Mouse (Mus musculus) hindbrain, embryonic 16.5 days (tissue): Measurements from ENCODE around the gene Cptp. TPM values are rescaled to one million over a fixed set of nuclear protein-coding genes. Genes with fewer than 3 reads are reported as not detected.

Experiments used
- ATAC-seq: fragments of 200-750 bp; cut with Nextera tagmentation; 2 replicates; pipeline ENCODE4 v1.8.0; 2017; ENCODE audit warnings: moderate TSS enrichment, moderate library complexity
- H3K27ac ChIP-seq: fragments of 300-500 bp; sonication (generic); 2 replicates; pipeline ENCODE4 v1.5.1; 2014; ENCODE audit warnings: low read depth, mild to moderate bottlenecking, control low read depth, low read length, moderate library complexity
- H3K27me3 ChIP-seq: fragments of 300-500 bp; sonication (generic); replicated peaks from 2 replicates; pipeline ENCODE4 v1.6.1; 2014; ENCODE audit warnings: low read length; ENCODE audit not compliant: control insufficient read depth, insufficient read depth
- H3K36me3 ChIP-seq: fragments of 300-500 bp; sonication (generic); 2 replicates; pipeline ENCODE4 v1.6.1; 2014; ENCODE audit warnings: mild to moderate bottlenecking, low read length, moderate library complexity, mixed read lengths; ENCODE audit not compliant: control insufficient read depth, insufficient read depth
- H3K4me1 ChIP-seq: fragments of 300-500 bp; sonication (generic); 2 replicates; pipeline ENCODE4 v1.6.1; 2014; ENCODE audit warnings: low read depth, low read length; ENCODE audit not compliant: control insufficient read depth, insufficient read depth
- H3K4me2 ChIP-seq: fragments of 300-500 bp; sonication (generic); 2 replicates; pipeline ENCODE4 v1.6.1; 2014; ENCODE audit warnings: mild to moderate bottlenecking, low read length, control low read depth, moderate library complexity
- H3K4me3 ChIP-seq: fragments of 300-500 bp; sonication (generic); 2 replicates; pipeline ENCODE4 v1.5.1; 2014; ENCODE audit warnings: mild to moderate bottlenecking, low read length, control low read depth, moderate library complexity
- H3K9ac ChIP-seq: fragments of 300-500 bp; sonication (generic); 2 replicates; pipeline ENCODE4 v1.6.1; 2014; ENCODE audit warnings: low read depth, mild to moderate bottlenecking, control low read depth, low read length, moderate library complexity
- H3K9me3 ChIP-seq: fragments of 300-500 bp; sonication (generic); 2 replicates; pipeline ENCODE4 v1.6.1; 2014; ENCODE audit warnings: mild to moderate bottlenecking, low read length, moderate library complexity; ENCODE audit not compliant: control insufficient read depth
- WGBS: fragments of 180-500 bp; shearing (Covaris S2); extraction: QIAGEN DNeasy Blood & Tissue Kit; methylation state at CpG from one replicate; pipeline ENCODE4 v1.1.7; 2014; 5-methylcytosine and 5-hydroxymethylcytosine counted together
- polyA plus RNA-seq: library from polyadenylated mRNA; unstranded; fragments of >200 nt; fragmentation: Nextera tagmentation; extraction: Ambion mirVana; gene quantifications from 2 replicates; pipeline ENCODE4 v1.2.1, GENCODE M21; 2015

Cptp gene
- polyA plus RNA-seq: 30.2 and 31.7 TPM in 2 replicates

- H3K27me3 ChIP-seq: no peaks in the 10 kb centered on the region
- H3K4me1 ChIP-seq: peaks cover 14% of the 10 kb centered on the region
- ATAC-seq: peak; percentile 97
- peak within 1 kb of the TSS; percentile 72 for H3K4me3 ChIP-seq
- peaks cover 25% of the 10 kb centered on the region for H3K36me3 ChIP-seq
- under 1% methylated on average over 63 of the region's 63 CpGs for WGBS
- peak within 1 kb of the TSS; percentile 96 for H3K4me2 ChIP-seq
- peak within 1 kb of the TSS; percentile 69 for H3K27ac ChIP-seq
- H3K9ac ChIP-seq: peak within 1 kb of the TSS; percentile 86
- no peaks in the 10 kb centered on the region for H3K9me3 ChIP-seq
Measured at GRCm38 (mm10) chr4:155869317-155870033, at the start of gene Cptp, which contains the start of gene Ints11. TSS of gene Cptp (minus strand) at chr4:155869440. TSS of gene Ints11 (plus strand) at chr4:155869546.

- Histone ChIP-seq H3K36me3 (peaks cover 27% of the 10 kb centered on the region), H3K9ac (no peak overlapping the region), H3K4me3 (no peak overlapping the region), H3K4me1 (no peaks in the 10 kb centered on the region), H3K27ac (no peak overlapping the region), H3K4me2 (no peak overlapping the region), H3K27me3 (no peaks in the 10 kb centered on the region), H3K9me3 (no peaks in the 10 kb centered on the region)
- no peak for ATAC-seq
- 96% methylated on average over 4 of the region's 4 CpGs for WGBS
Measured at GRCm38 (mm10) chr4:155908751-155909150, 39.5 kb upstream of the Cptp start.

GRCm38 (mm10) chr4:155908281-155908680 is 39.0 kb upstream of the Cptp start:
- no peak overlapping the region for H3K4me3 ChIP-seq
- no peaks in the 10 kb centered on the region for H3K4me1 ChIP-seq
- 81% methylated on average over 7 of the region's 7 CpGs for WGBS
- no peak overlapping the region for H3K4me2 ChIP-seq
- no peak overlapping the region for H3K9ac ChIP-seq
- H3K9me3 ChIP-seq: no peaks in the 10 kb centered on the region
- no peaks in the 10 kb centered on the region for H3K27me3 ChIP-seq
- no peak for ATAC-seq
- H3K36me3 ChIP-seq: peaks cover 31% of the 10 kb centered on the region
- H3K27ac ChIP-seq: no peak overlapping the region

- ATAC-seq: no peak
- Histone ChIP-seq H3K4me1 (no peaks in the 10 kb centered on the region), H3K36me3 (peaks cover 44% of the 10 kb centered on the region), H3K9me3 (no peaks in the 10 kb centered on the region), H3K9ac (no peak overlapping the region), H3K27me3 (no peaks in the 10 kb centered on the region), H3K4me2 (no peak overlapping the region), H3K27ac (no peak overlapping the region), H3K4me3 (no peak overlapping the region)
- 86% methylated on average over 11 of the region's 11 CpGs for WGBS
Measured at GRCm38 (mm10) chr4:155907003-155907402, 37.8 kb upstream of the Cptp start.

GRCm38 (mm10) chr4:155906125-155906524 is 36.9 kb upstream of the Cptp start:
- H3K27me3 ChIP-seq: no peaks in the 10 kb centered on the region
- H3K36me3 ChIP-seq: peaks cover 51% of the 10 kb centered on the region
- no peak overlapping the region for H3K9ac ChIP-seq
- no peak overlapping the region for H3K4me2 ChIP-seq
- H3K4me3 ChIP-seq: no peak overlapping the region
- ATAC-seq: no peak
- no peaks in the 10 kb centered on the region for H3K4me1 ChIP-seq
- no peak overlapping the region for H3K27ac ChIP-seq
- WGBS: 83% methylated on average over 9 of the region's 9 CpGs
- H3K9me3 ChIP-seq: no peaks in the 10 kb centered on the region

GRCm38 (mm10) chr4:155905634-155906033 is 36.4 kb upstream of the Cptp start:
- H3K9ac ChIP-seq: no peak overlapping the region
- ATAC-seq: no peak
- 87% methylated on average over 13 of the region's 13 CpGs for WGBS
- H3K27ac ChIP-seq: no peak overlapping the region
- H3K36me3 ChIP-seq: peaks cover 56% of the 10 kb centered on the region
- no peaks in the 10 kb centered on the region for H3K9me3 ChIP-seq
- no peak overlapping the region for H3K4me2 ChIP-seq
- no peak overlapping the region for H3K4me3 ChIP-seq
- no peaks in the 10 kb centered on the region for H3K4me1 ChIP-seq
- no peaks in the 10 kb centered on the region for H3K27me3 ChIP-seq

GRCm38 (mm10) chr4:155904318-155905102 is 35.3 kb upstream of the Cptp start:
- Histone ChIP-seq H3K36me3 (peaks cover 66% of the 10 kb centered on the region), H3K4me3 (no peak overlapping the region), H3K27ac (no peak overlapping the region), H3K4me1 (no peaks in the 10 kb centered on the region), H3K9me3 (no peaks in the 10 kb centered on the region), H3K4me2 (no peak overlapping the region), H3K27me3 (no peaks in the 10 kb centered on the region), H3K9ac (no peak overlapping the region)
- 91% methylated on average over 13 of the region's 13 CpGs for WGBS
- no peak for ATAC-seq

GRCm38 (mm10) chr4:155903246-155903645 is 34.0 kb upstream of the Cptp start:
- no peaks in the 10 kb centered on the region for H3K9me3 ChIP-seq
- H3K36me3 ChIP-seq: peaks cover 76% of the 10 kb centered on the region
- H3K27me3 ChIP-seq: no peaks in the 10 kb centered on the region
- no peak overlapping the region for H3K4me3 ChIP-seq
- H3K4me2 ChIP-seq: no peak overlapping the region
- 98% methylated on average over 13 of the region's 13 CpGs for WGBS
- no peak overlapping the region for H3K27ac ChIP-seq
- no peaks in the 10 kb centered on the region for H3K4me1 ChIP-seq
- no peak overlapping the region for H3K9ac ChIP-seq
- no peak for ATAC-seq

GRCm38 (mm10) chr4:155901205-155901604 is 32.0 kb upstream of the Cptp start:
- Histone ChIP-seq H3K4me2 (no peak overlapping the region), H3K4me1 (no peaks in the 10 kb centered on the region), H3K9me3 (no peaks in the 10 kb centered on the region), H3K27ac (no peak overlapping the region; the same call in 1 of the 2 replicates), H3K4me3 (no peak overlapping the region), H3K36me3 (peaks cover 78% of the 10 kb centered on the region), H3K27me3 (no peaks in the 10 kb centered on the region), H3K9ac (no peak overlapping the region)
- peak; percentile 67 for ATAC-seq
- 62% methylated on average over 3 of the region's 3 CpGs for WGBS
